Mouse (Mus musculus): ENCODE measurements around the gene Slc45a1. TPM values are rescaled to one million over a fixed set of nuclear protein-coding genes. Genes with fewer than 3 reads are reported as not detected.

Gene Slc45a1
- total RNA-seq (2021): not detected
- long read RNA-seq, experiment 1: 0 reads
- long read RNA-seq, experiment 2: 0 reads

DNA sequence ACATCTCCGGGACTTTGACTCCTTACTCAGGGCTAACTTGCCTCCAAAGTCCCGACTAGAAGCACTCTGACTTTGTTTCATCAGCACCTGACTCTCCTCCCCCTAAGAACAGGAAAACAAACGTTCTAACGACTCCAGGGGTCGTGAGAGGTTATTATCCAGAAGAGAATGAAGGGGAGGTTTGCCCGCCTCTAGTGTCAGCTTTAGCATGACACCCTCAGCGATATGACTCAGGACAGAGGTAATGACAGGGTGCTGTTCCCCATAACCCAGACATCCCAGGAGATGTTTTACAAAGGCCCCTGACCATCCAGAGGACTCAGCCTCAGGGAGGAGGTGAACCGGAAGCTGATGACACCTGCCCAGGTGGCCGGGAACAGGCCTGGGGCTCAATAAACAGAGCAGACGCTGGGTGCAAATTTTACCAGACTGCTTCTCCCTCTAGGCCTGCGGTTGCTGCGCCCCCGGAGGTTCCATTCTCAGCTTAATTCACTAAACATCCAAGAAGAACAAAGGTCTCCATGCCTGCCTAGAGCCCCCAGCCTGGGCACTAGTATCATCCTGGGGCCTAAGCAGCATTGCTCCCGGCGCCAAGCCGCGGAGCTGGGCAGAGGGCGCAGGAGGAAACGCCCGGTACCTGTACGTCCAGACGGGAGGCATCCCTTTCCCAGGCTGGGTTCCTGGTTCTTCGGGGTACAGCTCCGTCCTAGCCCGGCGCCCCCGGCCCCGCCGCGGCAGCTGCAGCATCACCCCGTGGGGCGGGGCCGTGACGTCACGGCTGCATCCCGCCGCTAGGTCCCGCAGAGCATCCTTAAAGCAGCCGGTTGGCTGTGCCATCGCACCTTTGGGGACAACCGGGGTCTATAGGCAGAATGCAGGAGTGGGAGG is at the start of gene Slc45a1:
Slc45a1 (minus strand) TSS at position 785 of the 888 bp plus-strand sequence.
- no peak for DNase-seq

DNA sequence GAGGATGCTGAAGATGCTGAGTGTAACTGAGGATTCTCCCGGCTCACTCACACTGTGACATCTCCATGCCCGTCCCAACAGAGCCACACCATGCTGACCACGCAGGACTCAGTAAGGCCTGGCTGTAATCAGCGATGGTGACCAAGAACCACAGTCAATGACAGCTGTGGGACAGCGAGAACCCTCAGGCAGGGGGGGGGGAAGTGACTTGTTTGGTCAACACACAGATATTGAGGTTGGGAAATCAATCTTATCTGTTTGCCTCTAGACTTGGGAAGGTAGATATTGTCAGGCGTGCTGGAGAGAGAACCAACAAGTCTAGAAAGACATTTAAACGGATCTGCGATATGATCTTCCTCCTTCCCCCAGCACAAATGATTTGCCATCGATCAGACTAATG is 48.9 kb upstream of the Slc45a1 start:
- DNase-seq: no peak

DNA sequence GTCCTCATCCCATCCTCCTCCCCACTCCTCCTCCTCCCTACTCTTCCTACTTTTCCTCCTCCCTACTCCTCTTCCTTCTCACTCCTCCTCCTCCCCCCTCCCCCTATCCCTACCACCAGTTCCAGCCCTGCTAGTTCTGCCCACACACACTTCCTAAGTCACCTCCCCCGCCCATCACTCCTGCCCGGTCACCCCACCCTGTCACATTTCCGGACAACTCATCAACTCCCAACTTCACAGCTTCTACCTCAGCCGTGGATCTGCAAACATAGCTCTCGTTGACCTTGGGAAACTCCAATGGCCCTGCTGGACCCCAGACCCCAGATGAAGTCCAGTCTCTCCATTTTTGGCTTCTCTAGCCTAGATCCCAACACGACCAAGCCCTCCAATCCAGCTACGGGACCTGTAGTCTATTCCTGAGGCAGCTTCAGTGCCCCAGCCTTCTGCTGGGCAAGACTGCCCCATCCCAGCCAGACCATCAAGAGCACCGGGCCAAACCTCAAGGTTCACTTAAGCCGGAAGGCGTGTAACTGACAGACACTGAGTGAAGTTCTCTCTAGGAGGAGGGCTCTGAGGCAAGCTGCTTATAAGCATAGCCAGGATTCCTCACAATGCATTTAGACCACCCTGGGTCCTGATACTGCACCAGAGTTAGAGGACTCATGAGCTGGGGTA is 42.6 kb upstream of the Slc45a1 start:
- DNase-seq: no peak

DNA sequence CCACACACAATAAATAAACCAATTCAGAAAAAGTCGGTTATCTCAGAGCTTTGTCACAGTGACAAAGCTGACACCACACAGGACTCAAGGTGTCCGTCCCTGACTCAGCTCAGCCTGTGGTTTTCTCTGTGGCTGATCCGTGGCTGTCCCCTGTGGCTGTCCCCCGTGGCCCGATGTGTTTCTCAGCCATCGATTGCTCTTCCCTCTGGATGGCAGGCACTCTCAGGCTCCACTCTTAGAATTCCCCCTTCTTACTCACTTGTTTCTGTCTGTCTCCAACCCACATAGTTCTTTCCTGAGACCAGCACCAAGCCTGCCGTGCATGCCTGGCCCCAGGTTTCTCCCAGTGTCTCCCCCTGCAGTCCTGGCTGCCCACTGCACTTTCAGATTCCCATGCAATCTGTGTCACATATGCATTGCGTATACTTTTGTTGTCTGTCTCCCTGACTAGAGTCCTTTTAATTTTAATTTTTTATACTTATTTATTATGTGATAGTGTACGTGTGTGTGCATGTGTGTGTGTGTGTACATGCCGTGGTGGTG is 41.0 kb upstream of the Slc45a1 start:
- no peak for DNase-seq

DNA sequence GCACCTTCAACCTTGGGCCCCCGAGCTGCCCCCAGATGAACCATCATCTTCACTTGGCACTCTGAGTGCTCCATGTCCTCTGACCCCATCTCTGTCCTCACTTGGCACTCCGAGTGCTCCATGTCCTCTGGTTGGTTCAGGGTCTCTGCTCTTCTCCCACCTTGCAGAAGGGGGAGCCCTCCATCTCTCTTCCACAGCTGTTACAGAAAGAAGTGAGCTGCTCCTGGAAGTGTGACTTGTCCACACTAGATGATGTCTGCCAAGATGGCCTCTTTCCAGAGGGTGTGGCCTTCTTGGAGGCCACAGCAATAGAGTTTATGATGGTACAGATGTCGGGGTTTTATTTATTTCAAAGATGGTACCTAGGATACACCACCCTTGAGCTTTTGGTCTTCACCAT is 38.8 kb upstream of the Slc45a1 start:
- DNase-seq: peak; percentile 42

DNA sequence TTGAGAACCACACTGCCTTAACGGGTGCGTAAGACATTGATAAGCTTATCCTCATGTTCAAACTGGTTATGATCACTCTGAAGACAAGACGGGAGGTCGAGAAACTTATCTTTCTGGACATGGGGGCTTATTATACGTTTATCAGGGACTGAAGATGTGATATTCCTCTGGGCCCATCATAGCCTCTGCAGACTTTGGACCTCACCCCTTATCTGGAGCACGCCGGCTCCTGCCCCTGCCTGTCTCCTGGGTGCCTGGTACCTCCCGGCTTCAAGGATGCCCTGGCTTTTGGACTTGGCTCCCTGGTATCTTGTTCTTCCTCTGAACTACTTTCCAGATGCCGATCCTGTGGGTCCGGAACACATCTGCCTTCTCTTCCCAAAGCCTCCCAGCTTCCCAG is 37.6 kb upstream of the Slc45a1 start:
- no peak for DNase-seq

DNA sequence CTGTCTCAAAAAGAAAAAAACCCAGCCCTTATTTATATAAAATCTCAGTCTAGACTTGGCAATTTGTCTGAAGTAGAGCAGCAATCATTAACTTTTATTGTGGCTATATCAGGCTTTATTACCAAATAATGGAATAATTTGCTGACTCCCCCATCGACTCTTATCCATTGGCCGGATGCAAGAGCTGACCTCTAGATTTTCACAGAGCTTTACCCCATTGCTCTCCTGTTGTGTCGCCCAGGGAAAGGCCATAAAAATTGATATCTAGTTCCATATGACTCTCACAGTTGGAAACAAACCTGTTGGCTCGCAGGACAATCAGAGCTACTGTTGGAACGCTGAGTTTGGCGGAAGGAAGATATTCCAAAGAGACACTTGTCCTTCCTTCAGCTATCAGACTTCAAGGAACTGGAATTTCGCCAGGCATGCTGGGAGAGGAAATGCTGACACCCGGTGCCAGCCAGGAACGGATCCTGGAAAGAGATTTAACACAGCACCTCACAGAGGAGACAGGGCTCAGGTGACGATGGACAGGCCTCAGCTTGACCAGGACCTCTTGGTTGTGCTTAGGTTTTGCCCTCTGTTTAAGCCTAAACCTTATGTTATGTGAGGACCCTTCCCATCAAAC is 35.3 kb upstream of the Slc45a1 start:
- no peak for DNase-seq

DNA sequence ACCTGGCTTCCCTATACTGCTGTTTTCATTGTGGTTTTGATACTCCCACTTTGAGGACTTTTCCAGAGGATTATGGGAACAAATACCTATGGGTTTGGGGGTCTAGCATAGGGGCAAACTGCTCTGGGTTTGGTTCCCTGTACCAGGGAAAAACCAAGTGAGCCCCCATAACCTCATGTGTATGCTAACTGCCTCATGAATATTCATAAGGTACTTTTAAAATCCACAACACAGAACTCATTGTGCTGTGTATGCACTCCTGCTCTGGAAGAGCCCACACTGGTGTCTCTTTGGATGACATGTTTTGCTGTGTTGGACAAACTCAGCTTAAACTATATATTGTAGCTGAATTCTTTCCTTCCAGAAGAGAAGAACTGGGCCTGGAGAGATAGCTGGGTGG is 34.6 kb upstream of the Slc45a1 start:
- DNase-seq: no peak

DNA sequence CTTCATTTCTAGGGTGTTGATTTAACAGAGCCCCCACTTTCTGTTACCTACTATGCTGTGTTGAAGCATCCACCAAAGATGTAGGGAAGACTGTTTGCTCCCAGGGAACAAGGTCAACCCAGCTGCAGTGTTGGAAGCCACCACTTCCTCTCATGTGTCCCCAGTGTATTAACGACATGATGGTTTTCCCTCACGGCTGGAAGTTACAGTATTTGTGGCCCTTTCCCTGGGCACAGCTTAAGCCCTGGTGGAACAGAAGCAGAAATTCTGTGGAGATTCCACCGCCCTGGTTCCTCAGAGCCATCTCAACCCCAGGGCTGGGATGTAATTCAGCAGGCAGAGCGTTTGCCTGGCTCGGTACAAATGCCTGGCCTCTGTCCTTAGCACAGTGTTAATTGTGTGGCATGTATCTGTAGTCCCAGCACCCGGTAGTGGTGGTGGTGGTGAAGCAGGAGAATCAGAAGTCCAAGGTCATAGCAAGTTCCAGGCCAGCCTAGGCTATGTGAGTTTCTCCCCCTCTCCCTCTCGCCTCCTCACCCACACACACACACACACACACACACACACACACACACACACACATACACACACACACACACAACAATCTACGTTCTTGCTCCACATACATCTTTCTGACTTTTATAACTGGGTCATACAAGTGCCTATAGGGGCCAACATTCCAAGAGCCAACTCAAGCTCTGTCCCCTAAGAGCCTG is 34.0 kb upstream of the Slc45a1 start:
- DNase-seq: no peak

DNA sequence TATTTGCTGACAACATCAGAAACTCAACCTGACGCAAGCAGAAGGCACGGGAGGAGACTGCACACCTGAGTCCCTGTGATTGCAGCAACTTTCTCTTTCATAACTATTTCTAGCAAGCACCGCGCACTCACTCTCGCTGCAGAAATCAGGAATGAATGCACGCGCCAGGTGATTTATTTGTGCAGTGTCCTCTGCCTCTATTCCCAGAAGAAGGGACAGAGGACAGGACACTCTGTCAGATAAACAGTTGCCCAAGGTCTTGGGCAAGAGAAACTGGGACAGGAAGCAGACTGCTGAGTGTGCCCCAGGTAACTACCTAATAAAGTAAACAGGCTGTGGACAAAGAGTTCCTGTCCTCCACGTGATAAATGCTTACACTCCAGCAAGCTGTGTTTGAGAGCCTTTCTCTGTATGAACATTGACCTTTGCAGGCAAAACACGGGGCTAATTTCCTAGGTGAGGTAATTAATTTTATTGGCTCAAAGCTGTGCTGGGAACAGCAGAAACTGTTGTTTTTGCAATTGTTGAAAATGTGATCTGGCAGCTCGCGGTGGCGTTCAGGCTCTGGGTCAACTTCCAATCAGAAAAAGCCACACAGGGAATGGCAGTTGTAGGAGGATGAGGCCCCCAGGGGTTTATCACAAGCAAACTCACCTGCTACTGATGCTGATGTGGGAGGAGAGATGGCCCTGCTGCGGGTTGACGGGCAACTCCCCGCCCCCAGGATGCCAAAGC is 33.2 kb upstream of the Slc45a1 start:
- DNase-seq: no peak

DNA sequence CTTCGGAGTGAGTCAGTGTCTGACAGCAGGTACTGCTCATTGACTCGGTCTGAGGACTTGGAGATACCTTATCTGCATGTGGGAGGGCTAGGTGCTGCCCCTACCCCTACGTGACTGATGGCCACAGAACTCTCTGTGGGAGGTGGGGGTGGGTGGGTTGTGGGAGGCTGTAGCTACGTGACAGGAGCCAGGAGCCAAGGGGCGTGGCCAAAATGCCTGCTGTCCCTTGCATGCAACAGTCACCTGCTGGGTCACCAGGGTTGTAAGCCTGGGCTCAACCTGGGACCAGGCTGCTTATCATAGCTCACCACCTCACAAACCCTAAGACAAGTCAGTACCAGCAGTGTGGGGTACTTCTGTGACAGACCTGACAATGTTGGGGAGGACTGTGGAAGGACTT is 28.4 kb upstream of the Slc45a1 start:
- no peak for DNase-seq

DNA sequence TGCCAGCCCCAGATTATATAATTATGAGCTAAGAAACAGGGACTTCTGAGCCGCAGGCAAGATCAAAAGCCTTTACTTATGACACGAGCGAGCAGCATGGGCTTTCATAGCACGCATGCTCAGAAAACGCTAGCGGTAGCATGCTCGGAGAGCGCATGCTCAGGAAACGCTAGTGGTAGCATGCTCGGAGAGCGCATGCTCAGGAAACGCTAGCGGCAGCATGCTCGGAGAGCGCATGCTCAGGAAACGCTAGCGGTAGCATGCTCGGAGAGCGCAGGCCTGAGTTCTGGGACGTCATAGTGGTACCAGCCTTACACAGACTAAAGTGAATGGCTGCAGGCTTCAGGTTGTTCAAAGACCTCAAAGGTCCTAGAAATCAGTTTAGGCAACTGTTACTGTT is 26.8 kb upstream of the Slc45a1 start:
- DNase-seq: no peak

DNA sequence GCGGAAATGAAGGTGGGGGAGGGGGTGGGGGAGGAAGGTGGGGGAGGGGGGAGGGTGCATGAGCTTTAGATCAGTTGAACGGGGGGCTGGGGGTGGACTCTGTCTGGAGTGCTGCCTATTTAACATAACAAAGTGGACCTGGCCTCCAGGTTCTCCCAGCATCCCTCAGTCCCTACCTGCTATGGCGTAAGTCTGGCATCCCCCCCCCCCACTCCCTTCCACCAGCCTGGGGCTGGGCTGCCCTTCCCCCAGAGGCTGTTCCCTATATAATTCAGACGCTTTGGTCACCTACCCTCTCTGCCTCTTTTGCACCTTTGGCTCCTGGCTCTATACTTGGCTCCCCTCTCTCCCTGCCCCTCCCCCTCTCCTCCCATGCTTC is 25.9 kb upstream of the Slc45a1 start:
- DNase-seq: no peak

DNA sequence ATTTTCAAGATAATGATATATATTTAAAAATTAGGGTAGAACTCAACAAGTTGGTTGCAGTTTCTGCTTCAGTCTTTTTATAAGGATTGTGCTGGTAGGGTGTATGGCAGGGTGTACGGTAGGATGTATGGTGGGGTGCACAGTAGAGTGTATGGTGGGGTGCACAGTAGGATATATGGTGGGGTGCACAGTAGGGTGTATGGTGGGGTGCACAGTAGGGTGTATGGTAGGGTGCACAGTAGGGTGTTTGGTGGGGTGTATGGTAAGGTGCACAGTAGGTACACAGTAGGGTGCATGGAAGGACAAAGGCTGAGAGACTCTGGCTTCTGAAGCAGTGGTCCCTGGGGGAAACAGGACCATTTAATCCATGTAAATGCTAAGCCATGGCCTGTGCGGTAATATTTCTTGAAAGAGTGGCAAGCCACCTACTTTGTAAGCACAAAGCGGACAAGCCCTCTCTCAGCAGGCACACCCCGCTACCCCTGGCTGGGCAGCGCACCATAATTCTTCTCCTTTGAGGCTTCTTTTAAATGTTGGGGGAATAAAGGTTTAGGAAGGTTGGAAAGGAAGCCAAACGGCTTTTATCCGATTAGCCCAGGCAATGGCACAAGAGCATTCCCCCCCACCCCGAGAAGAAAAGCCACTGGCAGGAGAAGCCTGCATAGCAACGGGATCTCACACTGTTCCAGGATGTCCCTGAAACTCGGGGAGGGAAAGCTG is 25.3 kb upstream of the Slc45a1 start:
- DNase-seq: no peak

DNA sequence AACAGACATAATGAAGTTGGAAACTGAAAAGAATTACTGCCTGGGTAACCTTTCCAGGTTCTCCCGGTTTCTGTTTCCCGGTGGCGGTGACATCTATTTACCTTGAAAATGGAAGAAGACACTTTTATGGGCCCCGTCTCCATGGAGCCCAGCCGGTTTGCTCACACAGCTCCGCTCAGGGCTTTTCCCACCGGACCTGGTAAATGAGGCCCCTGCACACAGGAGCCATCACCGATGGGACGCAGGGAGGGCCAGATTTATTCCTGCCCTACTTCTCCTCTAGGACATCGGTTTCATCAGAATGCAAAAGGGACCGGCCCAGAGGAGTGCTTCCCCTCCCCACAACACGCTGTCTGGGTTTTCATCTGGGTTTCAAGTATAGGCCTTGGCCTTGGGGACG is 24.1 kb upstream of the Slc45a1 start:
- DNase-seq: no peak

DNA sequence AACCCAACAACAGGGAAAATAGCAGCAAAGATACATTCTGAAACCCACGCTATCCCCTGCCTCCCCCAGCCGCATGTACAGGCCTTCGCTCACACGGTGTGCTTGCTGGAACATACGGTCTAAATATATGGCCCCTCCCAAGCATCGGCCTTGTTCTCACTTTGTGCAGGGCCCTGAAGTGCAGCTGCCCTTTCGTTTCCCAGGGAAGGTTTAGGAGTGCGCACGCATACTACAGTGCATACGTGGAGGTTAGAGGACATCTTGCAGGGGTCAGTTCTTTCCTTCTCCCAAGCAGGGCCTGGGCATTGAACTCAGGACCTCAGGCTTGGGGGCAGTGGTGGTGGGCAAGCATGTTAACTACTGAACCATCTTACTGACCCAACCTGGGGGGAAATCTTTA is 23.3 kb upstream of the Slc45a1 start:
- DNase-seq: no peak

DNA sequence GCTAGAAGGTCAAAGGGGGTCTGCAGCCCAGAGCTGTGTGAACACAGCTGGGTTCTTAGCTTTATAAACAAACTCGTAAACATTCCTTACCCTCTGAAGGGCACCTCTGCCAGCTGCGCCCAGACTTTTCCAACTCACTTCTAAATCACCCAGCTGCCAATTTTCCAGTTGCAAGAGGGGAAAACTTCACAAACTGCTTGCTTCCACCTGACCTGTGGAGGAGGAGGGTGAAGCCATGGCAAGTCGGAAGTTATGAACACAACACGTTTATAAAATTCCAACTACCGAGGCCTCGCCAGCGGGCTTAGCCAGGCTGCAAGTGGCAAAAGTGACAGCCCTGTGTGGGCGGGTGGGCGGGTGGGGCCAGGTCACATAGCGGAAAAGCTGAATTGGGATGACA is 13.8 kb upstream of the Slc45a1 start:
- no peak for DNase-seq

DNA sequence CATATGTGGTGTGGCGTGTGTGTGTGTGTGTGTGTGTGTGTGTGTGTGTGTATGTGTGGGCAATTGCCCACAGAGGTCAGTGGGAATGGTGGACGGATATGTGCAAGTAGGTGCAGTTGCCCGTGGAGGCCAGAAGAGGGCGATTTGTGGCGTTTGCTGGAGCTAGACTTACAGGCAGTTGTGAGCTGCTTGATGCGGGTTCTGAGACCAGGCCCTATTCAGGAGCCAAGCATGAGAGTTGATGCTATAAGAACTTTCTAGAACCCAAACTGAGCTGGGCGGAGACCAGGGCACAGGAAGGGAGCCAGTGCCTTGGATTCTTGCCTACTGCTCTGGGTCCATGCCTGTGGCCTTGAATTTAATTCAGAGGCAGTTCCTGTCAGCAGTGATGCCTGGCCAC is 12.8 kb upstream of the Slc45a1 start:
- DNase-seq: no peak

DNA sequence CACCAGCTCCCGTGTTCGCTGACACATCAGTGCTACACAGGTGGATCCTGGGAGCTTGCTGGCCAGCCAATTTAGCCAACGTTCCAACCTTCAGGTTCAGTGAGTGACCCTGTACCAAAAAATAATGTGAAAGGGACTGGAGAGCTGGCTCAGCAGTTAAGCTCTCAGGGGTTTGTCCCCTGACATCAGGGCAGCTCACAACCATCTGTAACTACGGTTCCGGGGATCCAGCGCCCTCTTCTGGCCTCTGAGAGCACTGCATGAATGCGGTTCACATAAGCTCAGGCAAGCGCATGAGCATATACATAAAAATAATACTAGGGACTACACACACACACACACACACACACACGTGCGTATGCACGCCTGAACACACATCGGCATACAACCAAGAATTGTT is 11.2 kb upstream of the Slc45a1 start:
- no peak for DNase-seq

DNA sequence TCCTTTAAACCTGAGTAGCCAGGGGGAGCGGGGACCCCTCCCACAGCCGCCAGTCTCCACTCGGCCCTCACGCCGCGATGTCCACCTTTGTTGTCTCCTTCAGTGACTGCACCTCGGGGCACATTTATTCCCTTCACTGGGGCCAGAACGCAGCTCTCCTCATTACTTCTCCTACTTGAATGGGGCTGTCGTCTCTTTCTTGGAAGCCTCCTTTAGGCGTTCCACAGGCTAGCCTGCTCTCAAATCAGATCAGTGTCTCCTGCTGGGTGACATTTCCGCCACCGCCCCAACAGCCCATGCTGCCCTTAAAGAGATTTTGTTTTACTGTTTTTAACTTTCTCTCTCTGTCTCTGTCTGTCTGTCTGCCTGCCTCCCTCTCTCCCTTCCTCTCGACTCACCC is 9.9 kb upstream of the Slc45a1 start:
- DNase-seq: no peak

Measured in gastrocnemius, postnatal 25 days (tissue).